Mouse (Mus musculus): ENCODE measurements around the gene Celsr1.

DNA sequence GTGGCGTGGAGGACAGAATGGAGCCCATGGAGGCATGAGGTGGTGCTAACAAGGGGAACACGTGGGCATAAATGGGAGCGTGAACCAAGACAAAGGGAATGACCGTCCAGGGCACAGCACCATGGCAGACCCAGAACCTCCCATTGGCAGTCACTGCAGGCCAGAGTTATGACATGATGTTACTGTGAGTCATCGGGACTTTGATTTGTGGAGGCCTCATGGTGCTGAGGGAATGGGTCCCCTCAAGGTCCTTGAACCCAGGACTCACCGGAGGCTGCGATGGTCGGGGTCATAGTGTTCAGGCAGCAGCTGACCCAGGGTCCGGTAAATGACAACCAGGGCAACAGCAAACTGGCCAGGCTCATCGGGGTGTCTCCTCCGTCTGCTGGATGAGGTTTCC, 111.7 kb downstream of the Celsr1 start:
- no peak for TF ChIP-seq POLR2A (IDR thresholded peaks at IDR 0.05; ENCODE audit: control insufficient read depth, extremely low read depth, insufficient read depth, low read length, poor library complexity)
- no peak for TF ChIP-seq CTCF (IDR thresholded peaks at IDR 0.05; ENCODE audit: borderline replicate concordance, control insufficient read depth, extremely low read depth, insufficient read depth, low read length, poor library complexity)
